Mouse (Mus musculus): ENCODE measurements at regions not wholly inside any gene's neighbourhood (a gene's known extent, or its start where the extent isn't known, plus 50 kb on each side); places are given as distances from the start of the nearest gene placed in this dataset.

DNA sequence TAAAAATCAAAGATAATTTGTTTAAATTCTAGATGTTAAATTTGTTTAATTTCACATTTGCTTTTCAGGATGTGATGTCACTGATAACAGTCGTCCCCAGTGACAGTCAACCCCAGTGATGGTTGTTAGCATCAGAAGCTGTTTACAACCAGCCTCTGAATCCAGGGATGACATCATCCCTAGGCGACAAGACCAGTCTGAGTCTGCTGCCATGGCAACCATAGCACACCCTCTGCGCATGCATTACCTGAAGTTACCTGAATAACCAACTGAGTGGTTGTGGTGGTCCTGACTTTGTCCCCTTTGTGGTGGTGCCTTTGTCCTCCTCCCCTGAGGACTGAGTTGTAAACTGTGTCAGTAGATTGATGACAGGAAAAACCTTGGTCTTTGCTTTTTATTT, 92.0 kb upstream of the Zfp644 start:
- 42% methylated on average over 3 of the region's 3 CpGs for WGBS
- Histone ChIP-seq H3K36me3 (ENCODE audit: control insufficient read depth, insufficient read depth, low read length) (no peaks in the 10 kb centered on the region), H3K9me3 (ENCODE audit: control insufficient read depth, low read length) (no peaks in the 10 kb centered on the region), H3K4me3 (ENCODE audit: low read length) (no peak overlapping the region), H3K27ac (ENCODE audit: low read depth, low read length) (no peak overlapping the region), H3K9ac (ENCODE audit: low read depth, low read length) (no peak overlapping the region), H3K4me2 (replicated peaks; ENCODE audit: low read depth, low read length) (no peak overlapping the region), H3K27me3 (ENCODE audit: control insufficient read depth, insufficient read depth, low read length) (no peaks in the 10 kb centered on the region), H3K4me1 (ENCODE audit: control insufficient read depth, insufficient read depth, low read length) (peaks cover 3% of the 10 kb centered on the region; the same call in 1 of the 2 replicates)
- no peak for ATAC-seq (ENCODE audit: low FRiP score, low TSS enrichment)

DNA sequence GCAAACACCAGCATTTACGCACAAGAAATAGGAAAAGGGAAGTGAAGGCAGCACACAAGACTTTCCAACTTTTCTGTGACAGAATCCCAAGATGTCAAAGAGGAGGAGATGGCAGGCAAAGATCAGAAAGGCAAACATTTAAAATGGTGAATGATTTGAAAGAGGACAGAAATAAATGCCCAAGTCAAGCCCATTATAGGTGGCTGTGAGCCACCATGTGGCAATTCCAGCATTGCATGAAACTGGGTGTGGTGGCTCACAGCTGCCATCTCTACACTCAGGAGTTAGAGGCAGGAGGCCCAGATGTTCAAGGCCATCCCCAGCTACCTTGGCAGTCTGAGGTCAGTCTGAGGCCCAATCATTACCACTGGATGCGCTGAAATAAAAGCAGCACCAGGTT, 88.0 kb upstream of the Zfp644 start:
- H3K9ac ChIP-seq (ENCODE audit: low read depth, low read length) = no peak overlapping the region
- 84% methylated on average over 2 of the region's 2 CpGs for WGBS
- H3K9me3 ChIP-seq (ENCODE audit: control insufficient read depth, low read length) = no peaks in the 10 kb centered on the region
- H3K36me3 ChIP-seq (ENCODE audit: control insufficient read depth, insufficient read depth, low read length) = no peaks in the 10 kb centered on the region
- no peak overlapping the region for H3K27ac ChIP-seq (ENCODE audit: low read depth, low read length)
- peaks cover 8% of the 10 kb centered on the region; the same call in 1 of the 2 replicates for H3K4me1 ChIP-seq (ENCODE audit: control insufficient read depth, insufficient read depth, low read length)
- H3K27me3 ChIP-seq (ENCODE audit: control insufficient read depth, insufficient read depth, low read length) = no peaks in the 10 kb centered on the region
- no peak for ATAC-seq (ENCODE audit: low FRiP score, low TSS enrichment)
- no peak overlapping the region for H3K4me3 ChIP-seq (ENCODE audit: low read length)
- H3K4me2 ChIP-seq (replicated peaks; ENCODE audit: low read depth, low read length) = no peak overlapping the region

GRCm38 (mm10) chr5:106783864-106784609, 87.0 kb upstream of the Zfp644 start:
- H3K9ac ChIP-seq (ENCODE audit: low read depth, low read length) = peak overlapping the region; percentile 18; the same call in 1 of the 2 replicates
- H3K4me3 ChIP-seq (ENCODE audit: low read length) = peak overlapping the region; percentile 22
- H3K36me3 ChIP-seq (ENCODE audit: control insufficient read depth, insufficient read depth, low read length) = no peaks in the 10 kb centered on the region
- H3K4me1 ChIP-seq (ENCODE audit: control insufficient read depth, insufficient read depth, low read length) = peaks cover 8% of the 10 kb centered on the region; the same call in 1 of the 2 replicates
- ATAC-seq (ENCODE audit: low FRiP score, low TSS enrichment) = peak; percentile 34; the same call in 1 of the 2 replicates
- WGBS = 8% methylated on average over 11 of the region's 11 CpGs
- no peaks in the 10 kb centered on the region for H3K27me3 ChIP-seq (ENCODE audit: control insufficient read depth, insufficient read depth, low read length)
- no peaks in the 10 kb centered on the region for H3K9me3 ChIP-seq (ENCODE audit: control insufficient read depth, low read length)
- peak overlapping the region; percentile 39 for H3K4me2 ChIP-seq (replicated peaks; ENCODE audit: low read depth, low read length)
- H3K27ac ChIP-seq (ENCODE audit: low read depth, low read length) = no peak overlapping the region

GRCm38 (mm10) chr5:106780749-106781148, 83.7 kb upstream of the Zfp644 start:
- 91% methylated on average over 10 of the region's 10 CpGs for WGBS
- no peak for ATAC-seq (ENCODE audit: low FRiP score, low TSS enrichment)
- Histone ChIP-seq H3K27me3 (ENCODE audit: control insufficient read depth, insufficient read depth, low read length) (no peaks in the 10 kb centered on the region; the same call in 1 of the 2 replicates), H3K4me3 (ENCODE audit: low read length) (no peak overlapping the region), H3K9ac (ENCODE audit: low read depth, low read length) (no peak overlapping the region), H3K27ac (ENCODE audit: low read depth, low read length) (no peak overlapping the region), H3K4me2 (replicated peaks; ENCODE audit: low read depth, low read length) (no peak overlapping the region), H3K9me3 (ENCODE audit: control insufficient read depth, low read length) (no peaks in the 10 kb centered on the region), H3K4me1 (ENCODE audit: control insufficient read depth, insufficient read depth, low read length) (peaks cover 8% of the 10 kb centered on the region; the same call in 1 of the 2 replicates), H3K36me3 (ENCODE audit: control insufficient read depth, insufficient read depth, low read length) (no peaks in the 10 kb centered on the region)

DNA sequence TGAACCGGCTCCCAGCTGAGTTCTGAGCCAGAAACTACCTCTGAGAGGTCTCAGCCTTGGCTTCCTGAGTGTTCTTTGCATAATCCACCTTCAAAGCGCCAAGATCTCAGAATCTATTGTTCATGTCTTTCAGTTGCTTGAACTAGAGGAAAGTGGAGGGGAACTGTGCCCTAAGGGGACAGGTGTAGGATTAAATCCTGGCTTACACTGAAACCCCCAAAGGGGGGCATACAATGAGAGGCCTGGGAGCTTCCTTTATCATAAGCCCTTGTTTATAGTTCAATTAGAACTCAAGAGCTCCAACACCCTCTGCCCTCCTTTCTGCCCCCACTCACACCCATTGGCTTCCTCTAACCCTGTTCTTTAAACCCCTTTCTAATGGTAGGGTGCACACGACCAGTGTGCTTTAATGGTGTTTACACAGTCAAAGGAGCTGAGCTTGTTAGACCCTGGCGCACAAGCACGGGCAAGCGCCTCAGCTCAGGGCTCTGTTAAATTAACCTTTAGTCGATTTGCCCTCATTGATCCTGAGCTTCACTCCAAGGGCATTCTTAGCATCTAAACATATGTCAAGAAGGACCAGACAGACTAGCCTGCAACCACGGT, 81.2 kb upstream of the Zfp644 start:
- 37% methylated on average over 8 of the region's 8 CpGs for WGBS
- Histone ChIP-seq H3K27me3 (ENCODE audit: control insufficient read depth, insufficient read depth, low read length) (no peaks in the 10 kb centered on the region; the same call in 1 of the 2 replicates), H3K4me2 (replicated peaks; ENCODE audit: low read depth, low read length) (no peak overlapping the region), H3K4me3 (ENCODE audit: low read length) (no peak overlapping the region), H3K4me1 (ENCODE audit: control insufficient read depth, insufficient read depth, low read length) (0 out of 2 replicates have a peak, but pooled peaks cover 3% of the 10 kb centered on the region), H3K27ac (ENCODE audit: low read depth, low read length) (no peak overlapping the region), H3K36me3 (ENCODE audit: control insufficient read depth, insufficient read depth, low read length) (no peaks in the 10 kb centered on the region), H3K9ac (ENCODE audit: low read depth, low read length) (no peak overlapping the region), H3K9me3 (ENCODE audit: control insufficient read depth, low read length) (no peaks in the 10 kb centered on the region)
- ATAC-seq (ENCODE audit: low FRiP score, low TSS enrichment) = no peak

GRCm38 (mm10) chr5:106775010-106775693, 78.1 kb upstream of the Zfp644 start:
- Histone ChIP-seq H3K27ac (ENCODE audit: low read depth, low read length) (no peak overlapping the region), H3K9me3 (ENCODE audit: control insufficient read depth, low read length) (no peaks in the 10 kb centered on the region)
- ATAC-seq (ENCODE audit: low FRiP score, low TSS enrichment) = peak; percentile 33; the same call in 1 of the 2 replicates

GRCm38 (mm10) chr5:106773201-106773934, 76.3 kb upstream of the Zfp644 start:
- H3K9ac ChIP-seq (ENCODE audit: low read depth, low read length) = no peak overlapping the region

More at GRCm38 (mm10) chr5:106775010-106775693, 78.1 kb upstream of the Zfp644 start:
- H3K4me3 ChIP-seq (ENCODE audit: low read length) = no peak overlapping the region
- H3K9ac ChIP-seq (ENCODE audit: low read depth, low read length) = no peak overlapping the region
- no peaks in the 10 kb centered on the region; the same call in 1 of the 2 replicates for H3K27me3 ChIP-seq (ENCODE audit: control insufficient read depth, insufficient read depth, low read length)
- 0 out of 2 replicates have a peak, but pooled peaks cover 3% of the 10 kb centered on the region for H3K4me1 ChIP-seq (ENCODE audit: control insufficient read depth, insufficient read depth, low read length)
- no peak overlapping the region for H3K4me2 ChIP-seq (replicated peaks; ENCODE audit: low read depth, low read length)
- H3K36me3 ChIP-seq (ENCODE audit: control insufficient read depth, insufficient read depth, low read length) = no peaks in the 10 kb centered on the region
- 40% methylated on average over 5 of the region's 5 CpGs for WGBS

GRCm38 (mm10) chr5:106771029-106771428, 73.9 kb upstream of the Zfp644 start:
- Histone ChIP-seq H3K27me3 (ENCODE audit: control insufficient read depth, insufficient read depth, low read length) (no peaks in the 10 kb centered on the region), H3K36me3 (ENCODE audit: control insufficient read depth, insufficient read depth, low read length) (no peaks in the 10 kb centered on the region), H3K4me2 (replicated peaks; ENCODE audit: low read depth, low read length) (no peak overlapping the region), H3K9me3 (ENCODE audit: control insufficient read depth, low read length) (no peaks in the 10 kb centered on the region), H3K4me3 (ENCODE audit: low read length) (no peak overlapping the region), H3K9ac (ENCODE audit: low read depth, low read length) (no peak overlapping the region), H3K4me1 (ENCODE audit: control insufficient read depth, insufficient read depth, low read length) (0 out of 2 replicates have a peak, but pooled peaks cover 3% of the 10 kb centered on the region), H3K27ac (ENCODE audit: low read depth, low read length) (no peak overlapping the region)
- no peak for ATAC-seq (ENCODE audit: low FRiP score, low TSS enrichment)
- WGBS = 90% methylated on average over 1 of the region's 1 CpGs

More at GRCm38 (mm10) chr5:106773201-106773934, 76.3 kb upstream of the Zfp644 start:
- 58% methylated on average over 3 of the region's 3 CpGs for WGBS
- H3K27ac ChIP-seq (ENCODE audit: low read depth, low read length) = peak overlapping the region; percentile 65; the same call in 1 of the 2 replicates
- no peaks in the 10 kb centered on the region for H3K36me3 ChIP-seq (ENCODE audit: control insufficient read depth, insufficient read depth, low read length)
- H3K4me2 ChIP-seq (replicated peaks; ENCODE audit: low read depth, low read length) = no peak overlapping the region
- H3K4me3 ChIP-seq (ENCODE audit: low read length) = no peak overlapping the region
- ATAC-seq (ENCODE audit: low FRiP score, low TSS enrichment) = peak; percentile 41; the same call in 1 of the 2 replicates
- no peaks in the 10 kb centered on the region for H3K9me3 ChIP-seq (ENCODE audit: control insufficient read depth, low read length)
- H3K27me3 ChIP-seq (ENCODE audit: control insufficient read depth, insufficient read depth, low read length) = no peaks in the 10 kb centered on the region; the same call in 1 of the 2 replicates
- H3K4me1 ChIP-seq (ENCODE audit: control insufficient read depth, insufficient read depth, low read length) = 0 out of 2 replicates have a peak, but pooled peaks cover 3% of the 10 kb centered on the region
